Mouse (Mus musculus) T-helper 1 cell (primary cell): ENCODE measurements at regions not wholly inside any gene's neighbourhood (a gene's known extent, or its start where the extent isn't known, plus 50 kb on each side); places are given as distances from the start of the nearest gene placed in this dataset.

Source experiments
- in situ Hi-C: fragments of 300-600 bp; cut with MboI, MseI; formaldehyde crosslinking; loops from one replicate; pipeline ENCODE4 v1.15.1; 2025; ENCODE audit warnings: high pct_unique_total_duplicates

DNA sequence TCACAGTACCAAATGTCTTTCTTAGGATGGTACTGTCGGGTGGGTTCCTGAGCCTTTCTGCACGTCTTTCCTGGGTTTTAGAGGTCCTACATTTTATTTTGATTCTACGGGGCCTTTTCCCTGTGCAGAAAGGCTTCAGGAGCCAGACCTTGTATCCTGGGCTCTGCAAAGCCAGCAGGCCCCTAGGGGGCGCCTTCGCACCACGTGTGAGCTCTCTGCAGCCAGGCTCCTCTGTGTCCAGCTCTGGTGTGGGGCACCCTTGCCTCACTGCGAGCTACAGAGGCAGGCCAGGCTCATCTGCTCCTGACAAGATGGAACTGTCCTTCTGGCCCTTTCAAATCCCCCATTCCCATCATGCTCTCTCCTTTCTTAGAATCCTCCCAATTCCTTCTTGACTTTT, 53.3 kb upstream of the Usp3 start:
- in situ Hi-C loops: loop anchor here (10.0 kb wide), 1 partner anchor 139 kb away; no protein-coding TSS in a partner anchor

GRCm38 (mm10) chr9:66651306-66651705, 58.4 kb upstream of the Usp3 start:
- in situ Hi-C loops: no loop called here

GRCm38 (mm10) chr9:66657116-66657758, 56.2 kb upstream of the Car12 start:
- in situ Hi-C loops: no loop called here

DNA sequence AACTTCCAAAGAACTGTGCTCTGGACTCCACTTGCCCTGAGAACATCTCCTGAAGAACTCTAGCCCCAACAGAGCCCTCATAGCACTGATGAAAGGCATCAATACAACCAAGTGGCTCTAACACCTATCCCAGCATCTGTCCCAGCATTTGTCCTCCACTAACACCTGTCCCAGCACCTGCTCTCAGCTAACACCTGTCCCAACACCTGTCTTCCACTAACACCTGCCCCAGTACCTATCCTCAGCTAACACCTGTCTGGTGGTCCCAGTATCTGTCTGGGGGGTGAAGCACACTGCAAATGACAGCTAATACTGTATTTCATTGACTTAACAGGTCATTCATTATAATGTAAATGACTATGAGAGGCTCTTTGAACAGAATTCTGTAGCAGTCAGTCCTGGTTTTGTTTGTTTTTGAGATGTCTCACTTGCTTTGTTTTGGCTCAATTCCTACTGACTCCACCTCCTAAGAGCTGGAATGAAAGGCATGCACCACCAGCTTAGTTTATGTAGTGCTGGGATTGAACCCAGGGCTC, 54.7 kb upstream of the Car12 start:
- in situ Hi-C loops: no loop called here

DNA sequence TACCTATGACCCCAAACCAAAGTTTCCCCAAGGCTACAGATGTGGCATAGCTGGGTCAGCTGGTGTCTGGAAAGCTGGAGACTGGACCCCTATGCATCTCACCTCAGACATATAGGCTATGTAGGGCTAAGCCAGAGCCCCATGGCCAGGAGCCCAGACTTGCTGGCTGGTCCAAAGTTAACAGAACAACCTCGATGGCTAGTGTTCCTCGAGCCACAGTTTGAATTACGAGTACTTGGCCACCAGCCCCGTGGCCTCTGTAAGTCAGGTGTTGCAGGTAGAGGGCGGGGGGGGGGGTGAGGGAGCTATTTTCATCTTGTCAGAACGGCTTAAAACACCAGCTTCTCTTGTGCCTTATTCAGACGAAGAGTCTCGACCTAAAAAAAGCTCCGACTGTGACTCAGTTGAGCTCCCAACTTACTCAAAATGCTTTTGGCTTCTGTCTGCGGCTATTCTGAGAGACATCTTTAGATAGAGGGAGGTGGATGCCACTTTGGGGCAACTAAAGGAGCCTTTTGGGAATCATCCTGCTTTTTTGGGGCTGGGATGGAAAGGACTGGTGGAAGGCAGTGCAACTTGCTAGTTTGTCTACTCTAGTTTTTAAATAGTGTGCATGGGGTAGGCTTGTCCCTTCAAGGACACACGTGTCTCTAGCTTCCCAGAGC, 53.6 kb upstream of the Car12 start:
- in situ Hi-C loops: loop anchor here (5.0 kb wide), 1 partner anchor 42 kb away; no protein-coding TSS in a partner anchor

DNA sequence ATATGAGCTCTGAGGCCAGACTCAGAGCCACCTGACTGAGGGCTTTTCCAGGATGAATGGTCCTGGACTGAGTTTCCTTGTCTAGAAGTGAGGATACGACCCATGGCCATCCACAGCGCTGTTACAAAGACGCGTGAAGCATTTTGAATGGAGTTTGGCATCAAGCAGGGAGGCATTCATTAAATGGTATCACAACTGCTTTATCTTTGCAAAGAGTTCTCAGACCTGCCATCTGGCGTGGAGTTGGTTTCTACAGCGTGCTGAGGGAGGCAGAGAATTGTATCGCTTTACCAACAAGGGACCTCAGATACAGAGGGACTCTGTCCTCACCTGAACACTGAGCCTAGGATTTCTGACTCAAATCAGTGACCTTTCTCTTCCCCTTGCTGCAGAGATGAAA, 51.9 kb upstream of the Car12 start:
- in situ Hi-C loops: loop anchor here (5.0 kb wide), 1 partner anchor 41 kb away; no protein-coding TSS in a partner anchor

DNA sequence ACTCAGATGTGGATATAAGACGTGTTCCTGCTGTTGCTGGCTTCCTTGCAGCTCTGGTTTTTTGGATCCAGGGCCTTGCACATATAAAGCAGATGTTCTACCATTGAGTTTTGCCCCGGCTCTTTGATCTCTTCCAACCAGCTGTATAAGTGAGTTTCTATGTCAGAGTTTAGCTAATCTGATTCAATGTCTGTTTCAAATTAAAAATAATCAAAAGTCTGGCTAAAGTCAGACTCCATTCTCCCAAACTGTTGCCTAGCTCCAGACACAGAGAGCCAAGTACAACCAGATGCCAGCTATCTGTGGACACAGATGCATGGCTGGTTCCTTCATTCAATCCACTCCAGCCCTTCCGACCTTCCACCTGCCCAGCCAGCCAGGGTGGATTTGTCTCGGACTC, 51.0 kb upstream of the Car12 start:
- in situ Hi-C loops: loop anchor here (5.0 kb wide), 1 partner anchor 40 kb away; no protein-coding TSS in a partner anchor
